Mouse (Mus musculus) cerebellum, adult 9-10 months (tissue): ENCODE results near the gene Nfib.

ENCODE experiments used
- DNase-seq: peaks from one replicate; pipeline ENCODE4 v3.0.0; 2022

Nfib gene

DNA sequence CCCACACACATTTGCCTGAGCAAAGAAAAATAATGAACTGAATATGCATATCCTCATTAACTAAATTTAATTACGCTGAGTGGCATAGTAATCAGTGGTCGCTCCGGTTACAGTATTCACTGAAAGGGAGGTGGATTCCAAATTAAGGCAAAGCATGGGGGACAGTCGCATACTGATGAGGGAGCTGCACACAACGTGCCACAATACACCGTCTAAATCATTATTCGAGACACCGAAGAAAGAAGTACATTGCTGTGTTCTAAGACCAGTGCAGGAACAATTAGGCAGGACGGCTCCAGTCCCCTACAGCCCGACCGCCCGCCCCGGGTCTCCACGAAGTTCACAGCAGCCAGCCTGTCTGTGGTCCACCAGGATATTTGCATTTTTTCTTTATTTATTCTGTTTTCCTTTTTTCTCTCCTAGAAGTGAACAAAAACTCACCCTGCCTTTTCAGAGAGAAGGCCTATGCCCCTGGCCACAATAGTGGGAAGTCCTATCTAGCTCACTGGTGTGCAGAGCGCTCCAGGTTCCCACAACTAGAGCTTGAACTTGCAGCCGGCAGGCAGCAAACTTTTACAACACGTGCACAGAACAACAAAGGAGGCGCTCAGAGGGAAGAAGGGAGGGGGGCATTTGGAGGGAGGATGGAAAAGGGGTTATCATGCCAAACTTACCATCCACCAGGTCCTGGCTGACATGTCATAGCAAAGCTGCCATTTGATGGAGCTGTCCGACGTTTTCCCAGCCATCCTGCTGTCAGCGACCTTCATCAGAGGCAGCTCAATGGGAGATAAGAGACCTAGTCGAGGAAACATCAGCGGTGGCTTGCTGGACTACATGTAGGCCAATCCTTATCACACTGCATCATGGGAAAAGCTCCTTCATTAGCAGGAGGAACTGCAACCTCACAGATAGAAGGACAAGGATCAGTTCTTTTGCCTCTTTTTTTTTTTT lies at the start of gene Nfib:
Nfib (minus strand) TSS at position 910 of the 954 bp plus-strand sequence.
- no peak for DNase-seq

DNA sequence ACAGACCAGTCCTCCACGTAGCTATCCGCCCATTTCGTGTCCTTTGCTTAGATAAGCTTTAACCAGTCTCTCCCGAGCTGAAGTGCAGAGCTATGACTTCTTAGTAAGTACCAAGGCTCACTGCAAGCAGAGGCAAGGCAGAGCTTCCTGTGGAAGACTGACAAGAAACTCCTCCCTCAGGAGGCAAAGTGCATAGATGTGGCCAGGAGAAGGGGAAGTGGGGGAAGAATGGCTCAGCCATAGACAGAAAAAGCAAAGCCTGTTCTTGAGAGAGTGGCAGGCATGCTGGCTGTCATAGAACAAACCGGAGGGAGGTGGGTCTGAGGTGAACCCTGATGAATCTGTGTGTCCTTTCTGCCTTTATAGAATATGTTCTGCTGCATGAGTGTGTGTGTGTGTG lies 30.2 kb upstream of the Nfib start:
- DNase-seq: no peak

DNA sequence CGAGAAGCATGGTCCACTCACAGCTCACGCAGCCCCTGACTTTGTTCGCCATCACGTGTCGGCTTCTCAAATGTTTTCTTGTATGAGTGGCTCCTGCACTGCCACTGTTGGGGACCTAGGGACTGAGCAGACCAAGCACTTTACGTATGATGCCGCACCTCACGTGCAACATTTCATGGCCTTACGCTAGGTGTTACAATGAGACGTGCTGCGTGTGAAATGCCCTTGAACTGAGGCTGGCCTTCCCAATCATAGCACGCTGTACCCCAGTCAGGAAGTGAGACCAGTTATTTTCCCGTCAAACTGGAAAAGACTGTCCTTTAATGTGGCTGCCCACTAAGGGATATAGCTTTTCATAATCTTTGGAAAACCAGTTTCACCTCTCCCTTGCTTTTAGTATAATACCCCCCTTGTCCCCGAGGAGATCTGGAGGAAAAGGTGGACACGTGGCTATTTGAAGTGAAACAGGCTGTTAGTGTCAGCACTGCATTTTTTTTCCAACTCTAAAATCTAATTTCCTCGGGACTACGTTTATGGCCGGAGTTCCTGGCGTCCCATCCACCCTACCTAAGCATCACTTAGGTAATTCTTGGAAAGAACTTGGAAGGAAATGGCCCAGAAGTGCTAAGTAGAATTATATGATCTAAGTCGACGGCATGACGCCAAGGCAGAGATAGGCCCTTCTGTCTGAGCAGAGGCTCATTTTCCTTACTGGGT lies 29.4 kb upstream of the Nfib start:
- DNase-seq: no peak

DNA sequence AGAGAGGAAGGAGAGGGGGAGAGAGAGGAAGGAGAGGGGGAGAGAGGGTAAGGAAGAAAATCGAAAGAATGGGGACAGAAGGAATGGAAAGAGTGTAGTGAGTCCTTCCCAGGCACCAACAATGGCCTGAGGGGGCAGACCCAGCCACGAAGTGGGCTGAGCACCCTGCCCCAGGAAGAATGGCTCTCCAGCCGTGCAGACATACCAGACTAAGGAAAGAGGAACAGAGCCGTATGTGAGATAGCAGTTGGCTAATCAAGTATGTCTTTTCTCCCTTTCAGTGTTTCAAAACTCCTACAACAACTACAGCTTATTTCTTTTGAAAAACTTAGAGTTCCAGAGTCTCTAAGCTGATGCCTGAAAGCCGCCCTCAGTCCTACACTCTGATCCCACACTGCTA lies 28.8 kb upstream of the Nfib start:
- no peak for DNase-seq

DNA sequence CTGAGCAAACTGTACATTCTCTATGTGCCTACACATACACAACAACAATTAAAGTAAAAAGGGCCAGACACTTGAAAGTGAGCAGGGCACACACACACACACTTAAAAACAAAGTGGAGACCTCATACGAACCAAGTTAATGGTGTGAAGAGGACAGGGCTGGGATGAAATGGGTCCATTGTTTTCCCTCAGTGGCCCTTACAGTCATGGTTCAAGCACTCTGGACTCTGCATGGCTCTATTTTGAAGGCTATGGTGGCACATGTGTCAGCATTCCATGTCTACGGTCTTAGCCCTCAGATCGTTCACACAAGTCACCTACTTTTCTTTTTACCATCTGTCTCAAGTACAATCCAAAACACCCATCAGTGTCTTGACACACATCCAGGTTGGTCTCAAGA lies 28.1 kb upstream of the Nfib start:
- no peak for DNase-seq

DNA sequence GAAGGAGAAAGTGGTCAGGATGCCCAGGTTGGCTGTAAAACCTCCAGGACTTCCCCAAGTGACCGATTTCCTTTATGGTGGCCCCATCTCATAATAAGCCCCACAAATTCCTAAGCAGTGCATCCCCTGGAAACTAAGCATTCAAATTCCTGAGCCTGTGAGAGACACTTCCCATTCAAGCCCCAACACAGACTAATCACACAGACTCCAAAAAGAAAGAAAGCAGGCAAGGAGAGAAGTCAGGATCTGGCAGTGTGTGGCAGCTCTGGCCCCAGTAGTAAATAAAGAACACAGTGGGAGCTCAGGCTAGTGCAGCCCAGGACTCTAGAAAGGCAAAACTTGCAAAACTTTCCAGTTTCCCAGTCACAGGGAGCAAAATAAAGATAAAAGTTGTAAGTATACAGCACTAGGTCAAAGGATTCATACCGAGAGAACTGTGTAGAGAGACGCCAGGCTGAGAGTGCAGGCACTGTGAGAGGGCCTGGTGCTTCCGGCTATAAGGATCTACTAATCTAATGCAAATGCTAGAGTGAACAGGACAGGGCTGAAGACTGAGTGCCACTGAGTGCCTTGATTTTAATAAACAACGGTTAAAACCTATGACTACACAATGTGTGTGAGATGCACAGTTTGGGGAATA lies 24.8 kb upstream of the Nfib start:
- DNase-seq: no peak

DNA sequence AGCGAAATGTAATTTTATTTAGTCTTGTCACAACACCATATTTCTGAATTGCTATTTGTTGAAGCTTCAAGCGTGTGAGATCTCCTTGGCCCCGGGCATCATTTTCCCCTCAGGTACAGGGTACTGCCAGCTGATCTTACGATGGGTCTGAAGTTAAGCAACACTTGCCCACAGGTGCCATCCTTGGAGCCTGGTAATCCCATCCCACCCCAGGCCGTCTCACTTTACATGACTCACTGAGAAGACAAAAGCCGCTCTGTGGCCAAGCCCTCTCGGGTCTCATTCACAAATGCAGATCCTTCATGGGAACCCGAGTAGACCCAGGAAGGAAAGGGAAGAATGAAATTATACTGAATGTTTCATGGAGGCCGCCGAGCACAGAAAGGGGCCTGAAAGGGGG lies 18.5 kb upstream of the Nfib start:
- DNase-seq: no peak

DNA sequence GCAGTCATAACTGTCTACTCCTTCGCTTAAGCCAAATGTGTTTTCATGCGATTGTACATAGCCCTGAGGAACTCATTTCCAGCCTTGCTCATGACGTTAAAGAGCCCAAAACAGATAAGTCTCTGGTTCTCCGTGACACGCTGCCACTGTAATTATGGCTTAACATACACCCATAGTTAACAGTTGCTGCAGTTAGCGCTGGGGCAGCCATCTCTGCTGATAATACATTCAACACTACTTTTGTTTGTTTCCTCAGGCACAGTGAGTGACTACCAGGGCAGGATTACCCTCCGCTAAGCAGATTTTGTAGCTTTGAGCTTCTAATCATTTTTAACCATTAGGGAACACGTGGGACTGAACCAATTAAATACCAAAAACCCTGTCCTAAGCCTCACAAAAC lies 17.5 kb upstream of the Nfib start:
- DNase-seq: no peak

DNA sequence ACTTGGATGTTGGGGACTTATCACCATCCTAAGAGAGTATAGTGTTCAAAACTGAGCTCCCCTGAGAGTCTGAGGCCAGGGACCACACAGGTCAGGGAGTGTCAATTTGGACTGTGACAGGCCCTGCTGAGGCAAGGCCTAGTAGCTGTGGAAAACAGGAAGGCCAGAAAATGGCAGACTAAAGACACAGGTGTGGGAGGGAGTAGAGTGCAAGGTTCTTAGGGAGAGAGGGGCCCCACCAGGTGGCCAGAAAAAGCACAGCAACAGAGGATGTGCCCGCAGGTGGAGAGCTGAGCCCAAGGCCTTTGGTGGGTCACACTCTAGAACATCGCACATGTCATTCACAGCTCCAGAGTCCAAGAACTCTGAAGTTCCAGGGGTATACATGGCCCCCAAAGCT lies 10.3 kb upstream of the Nfib start:
- DNase-seq: no peak

DNA sequence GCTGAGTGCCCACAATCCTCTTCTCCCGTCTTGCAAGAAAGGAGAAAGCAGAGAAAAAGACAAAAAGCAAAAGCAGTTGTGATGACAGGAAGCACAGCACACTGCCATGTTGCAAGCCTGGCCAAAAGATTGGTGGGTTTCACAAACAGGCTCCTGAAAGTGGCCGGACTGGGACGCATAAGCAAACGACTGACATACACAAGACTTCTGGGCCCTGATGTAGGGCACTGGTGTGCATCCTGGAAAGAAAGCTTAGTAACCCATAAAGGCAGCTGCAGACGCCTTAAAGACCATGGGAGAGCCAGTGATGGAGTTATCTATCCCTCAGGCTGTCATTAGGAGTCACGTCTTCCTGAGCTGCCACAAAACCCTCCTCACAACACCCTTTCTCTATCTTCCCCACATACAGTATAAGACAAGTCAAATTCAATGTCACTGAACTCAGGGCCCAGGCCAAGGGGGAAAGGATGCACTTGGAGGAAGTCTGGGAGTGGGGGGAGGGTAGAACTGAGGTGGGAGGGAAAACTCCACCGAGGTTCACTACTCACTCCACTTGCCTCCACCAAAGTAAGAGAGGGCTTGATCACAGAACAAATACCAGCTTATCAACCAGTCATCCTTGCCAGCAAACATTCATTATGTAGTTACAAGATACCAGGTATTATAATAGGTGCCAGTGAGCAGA lies 6.2 kb upstream of the Nfib start:
- DNase-seq: no peak

DNA sequence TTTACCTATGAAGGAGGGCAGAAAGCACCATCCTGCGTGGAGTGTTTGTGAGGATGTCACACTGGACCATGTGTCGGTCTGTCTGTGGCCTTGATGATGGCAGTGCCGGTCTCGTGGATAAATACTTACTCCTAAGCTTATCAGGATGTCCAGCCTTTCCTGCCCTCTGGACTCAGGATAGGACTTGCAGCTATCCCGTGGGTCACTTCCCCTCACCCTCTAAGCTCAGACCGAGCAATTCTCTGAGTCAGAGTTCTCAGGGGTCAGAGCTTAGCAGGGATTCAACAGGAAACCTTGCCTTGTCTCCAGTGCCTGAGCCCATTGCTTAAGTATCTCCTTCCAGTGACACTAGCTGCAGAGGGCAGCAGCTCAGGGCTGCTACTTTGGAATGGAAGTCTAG lies 4.1 kb upstream of the Nfib start:
- DNase-seq: no peak

DNA sequence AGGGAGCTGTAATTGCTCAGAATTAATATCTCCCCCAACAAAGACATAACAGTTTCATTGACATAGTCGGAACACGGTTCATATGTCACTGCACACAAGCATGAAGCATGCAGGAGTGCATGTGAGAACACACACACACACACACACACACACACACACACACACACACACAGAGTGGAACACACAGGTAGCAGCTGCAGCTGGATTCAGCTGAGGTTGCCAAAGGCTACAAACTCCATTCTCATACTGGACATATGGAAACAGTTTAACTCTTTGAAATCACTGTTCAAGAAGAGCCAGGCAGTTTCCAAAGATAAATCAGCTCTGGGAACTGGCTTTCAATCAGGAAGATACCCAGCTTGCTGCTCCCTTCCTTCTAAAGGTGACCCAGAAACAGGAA lies 462 bp upstream of the Nfib start:
- DNase-seq: no peak

DNA sequence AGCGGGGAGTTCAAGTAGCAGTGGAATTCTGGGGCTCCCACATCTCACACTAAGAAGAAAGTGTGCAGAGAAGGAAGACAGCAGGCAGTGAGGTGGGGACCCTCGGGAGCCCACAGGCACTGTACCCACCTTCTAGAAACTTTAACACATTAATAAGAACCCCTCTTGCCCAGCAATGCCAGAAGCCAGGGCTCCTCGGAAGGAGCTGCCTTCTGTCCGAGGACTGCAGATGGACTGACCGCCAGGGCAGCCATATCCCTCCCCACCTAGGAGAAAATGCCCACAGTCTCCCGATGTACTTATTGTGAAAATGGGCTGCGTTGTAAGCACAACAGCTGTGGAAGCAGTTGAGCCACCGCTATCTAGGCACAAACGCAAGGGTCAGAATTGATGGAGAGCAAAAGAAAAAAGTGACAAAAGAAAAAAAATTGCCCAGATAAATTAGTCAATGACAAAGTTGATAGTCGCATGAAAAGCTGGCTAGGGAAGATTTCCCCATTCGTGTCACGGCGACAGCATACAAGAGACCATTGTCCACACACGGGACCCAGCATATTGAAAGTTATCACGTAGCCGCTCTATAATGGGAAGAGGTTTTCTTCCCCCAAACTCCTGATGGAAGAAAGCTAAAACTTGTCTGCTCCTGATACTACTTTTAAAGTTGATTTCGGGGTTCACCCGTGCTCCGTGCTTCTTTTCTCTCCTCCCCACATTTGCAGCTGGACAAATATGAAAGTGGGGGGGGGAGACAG lies 1.3 kb downstream of the Nfib start:
- no peak for DNase-seq

DNA sequence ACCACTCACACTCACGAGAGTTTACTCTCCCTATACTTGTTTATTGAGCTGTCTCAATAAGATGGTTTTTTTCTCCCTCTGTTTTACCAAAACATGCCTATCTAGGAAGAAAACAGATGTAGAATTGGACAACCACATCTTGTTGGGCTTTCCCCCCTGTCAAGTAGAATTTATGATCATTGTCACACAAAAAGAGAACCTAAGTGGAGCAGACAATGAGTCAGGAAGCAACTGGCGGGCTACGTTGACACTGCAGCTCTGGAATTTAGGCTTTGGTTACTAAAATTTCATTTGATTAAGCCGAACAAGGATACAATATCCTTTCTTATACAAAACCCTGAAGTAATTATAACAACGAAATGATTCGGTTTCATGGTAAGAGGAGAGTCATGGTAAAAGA lies 2.7 kb downstream of the Nfib start:
- no peak for DNase-seq

DNA sequence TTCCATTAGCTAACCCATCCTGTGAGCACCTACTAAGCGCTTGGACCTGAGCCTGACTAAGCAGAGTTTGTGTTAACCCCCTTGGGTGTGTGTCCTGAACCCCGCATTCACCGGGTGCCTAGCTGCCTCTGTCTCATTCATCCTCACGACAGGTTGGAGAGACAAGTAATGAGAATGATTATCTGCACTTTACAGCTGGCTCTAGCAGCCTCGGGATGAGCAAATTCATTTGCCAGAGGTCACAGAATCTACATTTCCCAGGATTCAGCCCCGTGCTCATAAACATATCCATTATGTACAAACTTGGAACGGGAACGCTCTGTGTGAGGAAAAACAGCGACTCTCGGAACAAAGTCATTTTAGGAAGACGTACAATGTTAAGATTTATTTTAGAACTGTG lies 6.0 kb downstream of the Nfib start:
- no peak for DNase-seq

DNA sequence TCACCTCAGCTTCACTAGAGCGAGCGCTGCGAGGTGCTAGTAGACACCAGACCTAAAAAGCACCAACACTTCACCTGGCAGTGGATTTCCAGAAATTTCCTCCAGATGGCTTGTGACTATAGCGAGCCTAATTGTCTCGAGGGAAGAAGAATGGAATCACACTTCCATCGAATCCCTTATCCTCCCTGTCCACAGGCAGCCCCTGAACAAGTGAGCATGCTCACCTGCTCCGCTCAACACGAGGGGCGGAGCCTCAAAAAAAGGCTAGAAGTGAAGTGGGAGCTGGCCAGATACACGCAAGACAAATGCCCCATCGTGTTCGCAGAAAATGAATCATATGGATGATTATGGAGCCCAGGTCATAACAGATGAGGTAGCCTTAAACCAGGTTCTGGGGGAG lies 6.9 kb downstream of the Nfib start:
- DNase-seq: no peak

DNA sequence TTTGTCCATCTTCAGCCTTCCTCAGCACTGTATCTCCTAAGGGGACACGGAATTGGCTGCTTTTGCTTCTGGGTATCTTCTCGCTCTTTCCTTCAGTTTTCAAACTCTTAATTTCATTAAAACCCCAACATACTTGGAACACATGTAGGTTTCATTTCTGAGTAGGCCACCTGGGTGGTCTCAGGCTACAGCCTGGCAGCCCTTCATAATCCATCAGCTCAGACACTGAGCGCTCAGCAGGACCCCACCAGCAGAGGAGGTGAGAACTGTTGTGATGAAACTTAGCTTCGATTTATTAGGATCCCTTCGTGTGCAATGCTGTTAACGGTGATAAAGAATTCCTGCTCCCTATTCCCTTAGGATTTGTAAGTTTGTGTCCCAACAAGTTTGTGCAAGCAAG lies 8.4 kb downstream of the Nfib start:
- DNase-seq: no peak

DNA sequence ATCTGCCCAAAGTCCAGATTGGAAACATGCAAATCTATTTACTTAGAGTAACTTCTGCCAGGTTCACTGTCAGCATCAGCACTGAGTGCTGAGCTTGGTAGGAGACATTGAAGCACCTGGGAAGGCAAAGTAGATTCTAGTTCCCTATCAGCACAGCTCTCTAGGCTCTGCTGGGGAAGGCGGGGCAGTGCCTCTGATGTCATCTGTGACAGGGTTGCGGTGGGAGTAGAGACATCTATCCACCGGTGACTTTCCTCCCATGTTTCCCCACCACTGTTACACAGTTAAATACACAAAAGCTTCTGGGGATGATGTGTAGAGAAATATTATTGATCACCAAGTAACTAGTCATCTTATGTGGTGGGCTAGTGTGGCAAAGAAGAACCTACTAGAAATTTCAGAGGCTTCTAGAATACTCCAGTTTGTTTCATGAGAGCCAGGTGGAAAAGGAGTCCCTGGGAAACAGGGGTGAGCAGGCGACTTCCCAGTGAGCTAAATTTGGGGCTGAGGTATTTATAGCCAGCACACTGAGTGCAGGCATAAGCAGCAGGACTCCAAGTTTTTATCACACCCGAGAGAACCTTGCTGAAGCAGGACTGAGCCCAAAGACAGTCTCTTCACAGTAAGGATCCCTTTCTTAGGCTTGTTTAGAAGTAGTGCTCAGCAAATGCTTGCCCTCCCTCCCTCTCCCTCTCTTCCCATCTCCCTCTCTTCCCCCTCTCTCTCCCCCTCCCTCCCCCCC lies 9.6 kb downstream of the Nfib start:
- no peak for DNase-seq

DNA sequence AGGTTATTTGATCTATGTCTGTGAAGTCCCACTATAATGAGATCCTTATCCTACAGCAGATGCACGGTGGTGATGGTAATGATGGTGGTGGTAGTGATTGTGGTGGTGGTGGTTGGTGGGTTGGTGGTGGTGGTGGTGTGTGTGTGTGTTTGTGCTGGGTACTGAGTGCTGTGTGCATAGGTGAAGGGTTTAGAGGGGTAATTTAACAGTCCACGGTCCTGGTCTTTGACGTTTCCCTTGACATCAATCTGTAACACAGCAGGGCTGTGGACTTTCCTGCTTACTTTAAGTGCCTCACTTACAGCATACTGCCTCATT lies 13.6 kb downstream of the Nfib start:
- DNase-seq: no peak

DNA sequence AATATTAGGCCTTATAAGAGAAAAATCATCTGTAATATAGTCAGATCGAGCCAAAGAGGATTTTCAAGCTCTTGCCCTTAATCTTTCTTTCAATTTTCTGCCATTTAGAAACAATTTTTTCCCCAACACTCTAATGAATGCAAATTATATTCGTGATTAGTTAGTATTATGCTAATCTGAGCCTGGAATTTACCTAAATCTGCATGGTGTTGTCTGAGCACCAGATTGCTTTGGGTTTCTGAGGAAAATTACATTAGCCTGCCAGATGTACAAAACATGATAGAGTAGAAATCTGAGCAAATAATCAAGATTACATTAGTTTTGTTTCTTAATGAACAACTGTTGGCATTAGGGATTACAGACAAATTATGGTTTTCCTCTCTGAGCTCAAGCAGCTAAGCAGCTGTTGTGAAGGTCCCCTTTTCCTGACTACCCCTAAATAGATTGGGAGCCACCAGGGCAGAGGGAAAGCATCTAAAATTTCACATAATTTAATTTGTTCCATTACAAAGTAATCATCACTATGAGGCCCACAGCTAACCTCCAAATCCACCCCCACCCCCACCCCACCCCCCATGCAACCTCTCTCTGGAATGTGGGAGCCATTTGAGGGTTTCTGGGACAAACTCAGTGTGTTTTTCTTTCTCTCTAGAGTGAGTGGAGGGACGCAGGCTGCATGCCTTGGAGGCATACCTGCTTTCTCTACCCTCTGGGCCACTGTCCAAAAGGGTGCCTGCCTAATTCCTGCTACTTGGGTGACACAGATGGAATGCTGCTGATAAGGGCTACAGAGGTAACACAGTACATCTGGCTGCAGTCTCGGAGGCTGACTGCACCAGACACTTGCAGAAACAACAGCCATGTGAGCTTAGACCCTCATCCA lies 14.2 kb downstream of the Nfib start:
- no peak for DNase-seq

DNA sequence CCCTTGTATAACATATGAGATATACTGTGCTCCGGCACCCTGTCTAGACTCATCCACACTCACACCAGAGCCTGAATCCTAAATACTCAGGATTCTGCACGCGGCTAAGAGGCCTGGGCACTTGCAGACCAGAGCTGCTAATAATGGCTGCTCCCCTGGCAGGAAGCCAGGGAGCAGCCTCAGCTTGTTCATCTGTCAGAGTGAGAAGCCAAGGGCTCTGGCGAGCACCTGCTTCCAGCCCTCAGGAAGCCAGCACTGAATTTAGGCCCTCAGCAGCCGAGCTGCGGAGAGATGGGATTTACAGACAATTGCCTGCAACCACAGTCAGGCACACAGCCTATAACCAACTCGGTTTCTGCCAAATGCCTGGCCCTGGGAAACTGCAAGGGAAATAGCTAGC lies 15.3 kb downstream of the Nfib start:
- peak; percentile 89 for DNase-seq
